Mouse (Mus musculus): Measurements from ENCODE around the gene Nudt17.
"Not testable (repeated sequence)": the region's sequence is repeated elsewhere in the genome, so short reads cannot be mapped to it uniquely, and the experiment has no call there.

Nudt17 gene

GRCm38 (mm10) chr3:96707903-96708683 is at the start of gene Nudt17:
Gene Nudt17 (minus strand): TSS chr3:96708562.
- peak; percentile 73 to 79 for DNase-seq (ENCODE audit: low spot score in 2 of 2)

GRCm38 (mm10) chr3:96757691-96758090 is 49.3 kb upstream of the Nudt17 start:
- no peak for DNase-seq (ENCODE audit: low spot score in 2 of 2)

GRCm38 (mm10) chr3:96755935-96756334 is 47.6 kb upstream of the Nudt17 start:
- no peak for DNase-seq (ENCODE audit: low spot score in 2 of 2)

GRCm38 (mm10) chr3:96746829-96747228 is 38.5 kb upstream of the Nudt17 start:
- DNase-seq (ENCODE audit: low spot score in 2 of 2): no peak

GRCm38 (mm10) chr3:96744348-96744747 is 36.0 kb upstream of the Nudt17 start:
- no peak for DNase-seq (ENCODE audit: low spot score in 2 of 2)

GRCm38 (mm10) chr3:96740279-96740678 is 31.9 kb upstream of the Nudt17 start:
- DNase-seq (ENCODE audit: low spot score in 2 of 2): not testable (repeated sequence)

- DNase-seq (ENCODE audit: low spot score in 2 of 2): no peak
These were observed 29.6 kb upstream of the Nudt17 start for GRCm38 (mm10) chr3:96737995-96738394.

- no peak for DNase-seq (ENCODE audit: low spot score in 2 of 2)
These were observed 28.8 kb upstream of the Nudt17 start for GRCm38 (mm10) chr3:96737013-96737740.

- no peak for DNase-seq (ENCODE audit: low spot score in 2 of 2)
These were observed 26.8 kb upstream of the Nudt17 start for GRCm38 (mm10) chr3:96735200-96735599.

- no peak for DNase-seq (ENCODE audit: low spot score in 2 of 2)
These were observed 25.6 kb upstream of the Nudt17 start for GRCm38 (mm10) chr3:96733984-96734383.

GRCm38 (mm10) chr3:96730785-96731184 is 22.4 kb upstream of the Nudt17 start:
- no peak for DNase-seq (ENCODE audit: low spot score in 2 of 2)

- DNase-seq (ENCODE audit: low spot score in 2 of 2): no peak
These were observed 21.0 kb upstream of the Nudt17 start for GRCm38 (mm10) chr3:96729403-96729784.

- DNase-seq (ENCODE audit: low spot score in 2 of 2): no peak
These were observed 20.5 kb upstream of the Nudt17 start for GRCm38 (mm10) chr3:96728634-96729402.

GRCm38 (mm10) chr3:96727828-96728633 is 19.7 kb upstream of the Nudt17 start:
- peak in 1 of 2 experiments; percentile 25 for DNase-seq (ENCODE audit: low spot score in 2 of 2)

GRCm38 (mm10) chr3:96727343-96727827 is 19.0 kb upstream of the Nudt17 start, which contains the start of the genes Polr3c and Rnf115:
Gene Polr3c (minus strand): TSS chr3:96727628.
Gene Rnf115 (plus strand): TSS chr3:96727664.
- DNase-seq (ENCODE audit: low spot score in 2 of 2): peak; percentile 88 to 98

GRCm38 (mm10) chr3:96719173-96719572 is 10.8 kb upstream of the Nudt17 start:
- DNase-seq (ENCODE audit: low spot score in 2 of 2): no peak

GRCm38 (mm10) chr3:96715854-96716253 is 7.5 kb upstream of the Nudt17 start:
- no peak for DNase-seq (ENCODE audit: low spot score in 2 of 2)

- no peak for DNase-seq (ENCODE audit: low spot score in 2 of 2)
These were observed 5.9 kb upstream of the Nudt17 start for GRCm38 (mm10) chr3:96714286-96714685.

GRCm38 (mm10) chr3:96708684-96709064 is 312 bp upstream of the Nudt17 start:
- no peak for DNase-seq (ENCODE audit: low spot score in 2 of 2)

GRCm38 (mm10) chr3:96706984-96707383 is 1.4 kb downstream of the Nudt17 start:
- no peak for DNase-seq (ENCODE audit: low spot score in 2 of 2)

- no peak for DNase-seq (ENCODE audit: low spot score in 2 of 2)
These were observed 2.1 kb downstream of the Nudt17 start for GRCm38 (mm10) chr3:96706217-96706616.

Measured in urinary bladder, adult 18-20 months (tissue).